Mouse (Mus musculus): ENCODE results near the gene 1700067K01Rik. TPM values are rescaled to one million over a fixed set of nuclear protein-coding genes. Genes with fewer than 3 reads are reported as not detected.

Gene 1700067K01Rik
- polyA plus RNA-seq, 1 experiment from 2014 or later, result 1.1 TPM

- no peaks in the 10 kb centered on the region for H3K36me3 ChIP-seq (ENCODE audit: control insufficient read depth, insufficient read depth, low read length)
- H3K9ac ChIP-seq (ENCODE audit: low read depth, low read length), result no peak overlapping the region
- peaks cover 6% of the 10 kb centered on the region; the same call in 1 of the 2 replicates for H3K4me1 ChIP-seq (ENCODE audit: control insufficient read depth, insufficient read depth, low read length)
- 80% methylated on average over 3 of the region's 3 CpGs for WGBS
- no peaks in the 10 kb centered on the region for H3K9me3 ChIP-seq (replicated peaks; ENCODE audit: control insufficient read depth, low read length, poor library complexity, severe bottlenecking)
- H3K4me3 ChIP-seq (ENCODE audit: low read depth, low read length), result no peak overlapping the region
- H3K27me3 ChIP-seq (ENCODE audit: control insufficient read depth, insufficient read depth, low read depth, low read length), result peaks cover 35% of the 10 kb centered on the region
- no peak for ATAC-seq
- H3K4me2 ChIP-seq (ENCODE audit: low read length), result no peak overlapping the region
- H3K27ac ChIP-seq (ENCODE audit: low read length), result no peak overlapping the region
Measured at GRCm38 (mm10) chr8:84046505-84046904, 45.2 kb downstream of the 1700067K01Rik start.

- no peaks in the 10 kb centered on the region for H3K36me3 ChIP-seq (ENCODE audit: control insufficient read depth, insufficient read depth, low read length)
- WGBS, result 84% methylated on average over 5 of the region's 5 CpGs
- no peak overlapping the region for H3K9ac ChIP-seq (ENCODE audit: low read depth, low read length)
- H3K4me2 ChIP-seq (ENCODE audit: low read length), result no peak overlapping the region
- ATAC-seq, result no peak
- H3K27ac ChIP-seq (ENCODE audit: low read length), result no peak overlapping the region
- no peaks in the 10 kb centered on the region for H3K9me3 ChIP-seq (replicated peaks; ENCODE audit: control insufficient read depth, low read length, poor library complexity, severe bottlenecking)
- H3K27me3 ChIP-seq (ENCODE audit: control insufficient read depth, insufficient read depth, low read depth, low read length), result peaks cover 20% of the 10 kb centered on the region
- no peak overlapping the region for H3K4me3 ChIP-seq (ENCODE audit: low read depth, low read length)
- peaks cover 3% of the 10 kb centered on the region; the same call in 1 of the 2 replicates for H3K4me1 ChIP-seq (ENCODE audit: control insufficient read depth, insufficient read depth, low read length)
Measured at GRCm38 (mm10) chr8:84048171-84048570, 46.9 kb downstream of the 1700067K01Rik start.

GRCm38 (mm10) chr8:84052746-84053145, 51.4 kb downstream of the 1700067K01Rik start:
- H3K27me3 ChIP-seq (ENCODE audit: control insufficient read depth, insufficient read depth, low read depth, low read length), result no peaks in the 10 kb centered on the region
- no peak for ATAC-seq
- no peak overlapping the region for H3K4me2 ChIP-seq (ENCODE audit: low read length)
- H3K4me1 ChIP-seq (ENCODE audit: control insufficient read depth, insufficient read depth, low read length), result no peaks in the 10 kb centered on the region
- no peak overlapping the region for H3K27ac ChIP-seq (ENCODE audit: low read length)
- no peaks in the 10 kb centered on the region for H3K9me3 ChIP-seq (replicated peaks; ENCODE audit: control insufficient read depth, low read length, poor library complexity, severe bottlenecking)
- WGBS, result 64% methylated on average over 3 of the region's 3 CpGs
- no peak overlapping the region for H3K4me3 ChIP-seq (ENCODE audit: low read depth, low read length)
- no peak overlapping the region for H3K9ac ChIP-seq (ENCODE audit: low read depth, low read length)
- no peaks in the 10 kb centered on the region for H3K36me3 ChIP-seq (ENCODE audit: control insufficient read depth, insufficient read depth, low read length)

- no peaks in the 10 kb centered on the region for H3K9me3 ChIP-seq (replicated peaks; ENCODE audit: control insufficient read depth, low read length, poor library complexity, severe bottlenecking)
- H3K9ac ChIP-seq (ENCODE audit: low read depth, low read length), result no peak overlapping the region
- no peak for ATAC-seq
- H3K4me2 ChIP-seq (ENCODE audit: low read length), result no peak overlapping the region
- WGBS, result 94% methylated on average over 5 of the region's 5 CpGs
- H3K4me3 ChIP-seq (ENCODE audit: low read depth, low read length), result no peak overlapping the region
- no peaks in the 10 kb centered on the region for H3K27me3 ChIP-seq (ENCODE audit: control insufficient read depth, insufficient read depth, low read depth, low read length)
- no peaks in the 10 kb centered on the region for H3K36me3 ChIP-seq (ENCODE audit: control insufficient read depth, insufficient read depth, low read length)
- no peak overlapping the region for H3K27ac ChIP-seq (ENCODE audit: low read length)
- no peaks in the 10 kb centered on the region for H3K4me1 ChIP-seq (ENCODE audit: control insufficient read depth, insufficient read depth, low read length)
Measured at GRCm38 (mm10) chr8:84053229-84053628, 51.9 kb downstream of the 1700067K01Rik start.

MicroRNAs within 50 kb of the gene (microRNA counts, 519-probe panel; counts per million panel counts)
- microRNA mmu-miR-1199, result 386 counts per million, percentile 18 among the panel's probes with 10 or more counts

Small RNA genes lying within 50 kb of the gene (microRNA-seq; reads per million reads assigned to microRNA genes)
- gene Mir1199 (0.52 reads per million), gene Mir8111 (2.1 reads per million, percentile 6 among the genes with 10 or more reads in this experiment)

Other genes with a start within 250 kb of the 1700067K01Rik start
- gene Adgrl1, start 101.4 kb upstream of the 1700067K01Rik start, polyA plus RNA-seq (2015; fragmentation: Nextera tagmentation; extraction: Ambion mirVana), result 54.8 and 59.8 TPM in 2 replicates
- 0.58 and 0.69 TPM in 2 replicates for gene Gm10644, start 46.3 kb upstream of the 1700067K01Rik start, polyA plus RNA-seq (2015; fragmentation: Nextera tagmentation; extraction: Ambion mirVana)
- 6.1 and 6.7 TPM in 2 replicates for gene Asf1b, start 46.0 kb upstream of the 1700067K01Rik start, polyA plus RNA-seq (2015; fragmentation: Nextera tagmentation; extraction: Ambion mirVana)
- 225 and 231 TPM in 2 replicates for gene Prkaca, start 28.5 kb upstream of the 1700067K01Rik start, polyA plus RNA-seq (2015; fragmentation: Nextera tagmentation; extraction: Ambion mirVana)
- gene Samd1, start 3.8 kb upstream of the 1700067K01Rik start, polyA plus RNA-seq (2015; fragmentation: Nextera tagmentation; extraction: Ambion mirVana), result 5.4 and 6.3 TPM in 2 replicates
- gene 2210011C24Rik, start 10.7 kb downstream of the 1700067K01Rik start, polyA plus RNA-seq (2015; fragmentation: Nextera tagmentation; extraction: Ambion mirVana), result 0.28 and 0.30 TPM in 2 replicates
- gene Palm3, start 20.0 kb downstream of the 1700067K01Rik start, polyA plus RNA-seq (2015; fragmentation: Nextera tagmentation; extraction: Ambion mirVana), result 2.8 and 4.7 TPM in 2 replicates
- gene Il27ra, start 41.1 kb downstream of the 1700067K01Rik start, polyA plus RNA-seq (2015; fragmentation: Nextera tagmentation; extraction: Ambion mirVana), result 0.26 and 0.47 TPM in 2 replicates
- gene Rln3, start 43.5 kb downstream of the 1700067K01Rik start, polyA plus RNA-seq (2015; fragmentation: Nextera tagmentation; extraction: Ambion mirVana), result 0.72 and 1.9 TPM in 2 replicates
- 1.2 and 1.5 TPM in 2 replicates for gene Gm10643, start 63.6 kb downstream of the 1700067K01Rik start, polyA plus RNA-seq (2015; fragmentation: Nextera tagmentation; extraction: Ambion mirVana)
- gene Rfx1, start 65.3 kb downstream of the 1700067K01Rik start, polyA plus RNA-seq (2015; fragmentation: Nextera tagmentation; extraction: Ambion mirVana), result 11.3 and 11.7 TPM in 2 replicates
- gene Dcaf15, start 103.3 kb downstream of the 1700067K01Rik start, polyA plus RNA-seq (2015; fragmentation: Nextera tagmentation; extraction: Ambion mirVana), result 20.6 and 24.7 TPM in 2 replicates
- gene Podnl1, start 124.5 kb downstream of the 1700067K01Rik start, polyA plus RNA-seq (2015; fragmentation: Nextera tagmentation; extraction: Ambion mirVana), result 0.53 and 0.70 TPM in 2 replicates
- 55.7 and 64.8 TPM in 2 replicates for gene Cc2d1a, start 146.4 kb downstream of the 1700067K01Rik start, polyA plus RNA-seq (2015; fragmentation: Nextera tagmentation; extraction: Ambion mirVana)
- 2.1 and 2.5 TPM in 2 replicates for gene 4930432K21Rik, start 146.5 kb downstream of the 1700067K01Rik start, polyA plus RNA-seq (2015; fragmentation: Nextera tagmentation; extraction: Ambion mirVana)
- 6.6 and 7.1 TPM in 2 replicates for gene Nanos3, start 183.7 kb downstream of the 1700067K01Rik start, polyA plus RNA-seq (2015; fragmentation: Nextera tagmentation; extraction: Ambion mirVana)
- 22.4 and 26.4 TPM in 2 replicates for gene Zswim4, start 235.6 kb downstream of the 1700067K01Rik start, polyA plus RNA-seq (2015; fragmentation: Nextera tagmentation; extraction: Ambion mirVana)
- gene D8Ertd738e, start 248.2 kb downstream of the 1700067K01Rik start, polyA plus RNA-seq (2015; fragmentation: Nextera tagmentation; extraction: Ambion mirVana), result 229 and 244 TPM in 2 replicates